Mouse (Mus musculus): ENCODE measurements around the gene Cox19. TPM values are rescaled to one million over a fixed set of nuclear protein-coding genes. Genes with fewer than 3 reads are reported as not detected.

The Cox19 gene
- polyA plus RNA-seq (2015; fragmentation: Nextera tagmentation; extraction: Ambion mirVana): 60.5 and 61.6 TPM in 2 replicates

- no peak for TF ChIP-seq CTCF (IDR thresholded peaks at IDR 0.05)
- TF ChIP-seq EP300 (IDR thresholded peaks at IDR 0.05): no peak
- 50% methylated on average over 5 of the region's 5 CpGs for WGBS
- Histone ChIP-seq H3K9ac (replicated peaks; ENCODE audit: low read depth) (no peak within 1 kb of the TSS), H3K36me3 (ENCODE audit: insufficient read depth, low read length) (no peaks in the 10 kb centered on the region), H3K27me3 (replicated peaks; ENCODE audit: insufficient read depth, low read length) (no peaks in the 10 kb centered on the region), H3K4me3 (ENCODE audit: low read depth, low read length) (no peak within 1 kb of the TSS), H3K4me1 (ENCODE audit: insufficient read depth, low read depth, low read length) (no peaks in the 10 kb centered on the region), H3K9me3 (ENCODE audit: low read length) (no peaks in the 10 kb centered on the region), H3K4me2 (replicated peaks; ENCODE audit: low read depth, low read length) (no peak within 1 kb of the TSS), H3K27ac (ENCODE audit: low read length) (no peak within 1 kb of the TSS)
- no peak for ATAC-seq
- no peak for DNase-seq (ENCODE audit: low spot score)
Measured at GRCm38 (mm10) chr5:139351134-139351533, at the start of gene Cox19. TSS of gene Cox19 (minus strand) at chr5:139351418.

GRCm38 (mm10) chr5:139399991-139400390 is 48.8 kb upstream of the Cox19 start:
- H3K36me3 ChIP-seq (ENCODE audit: insufficient read depth, low read length): no peaks in the 10 kb centered on the region
- 76% methylated on average over 14 of the region's 14 CpGs for WGBS
- no peaks in the 10 kb centered on the region for H3K9me3 ChIP-seq (ENCODE audit: low read length)
- DNase-seq (ENCODE audit: low spot score) (no peak), ATAC-seq (no peak)
- TF ChIP-seq EP300 (IDR thresholded peaks at IDR 0.05) (no peak), CTCF (IDR thresholded peaks at IDR 0.05) (no peak)
- H3K27me3 ChIP-seq (replicated peaks; ENCODE audit: insufficient read depth, low read length): no peaks in the 10 kb centered on the region
- H3K27ac ChIP-seq (ENCODE audit: low read length): no peak overlapping the region
- 0 out of 2 replicates have a peak, but pooled peaks cover 7% of the 10 kb centered on the region for H3K4me1 ChIP-seq (ENCODE audit: insufficient read depth, low read depth, low read length)
- no peak overlapping the region for H3K9ac ChIP-seq (replicated peaks; ENCODE audit: low read depth)
- no peak overlapping the region for H3K4me2 ChIP-seq (replicated peaks; ENCODE audit: low read depth, low read length)
- no peak overlapping the region for H3K4me3 ChIP-seq (ENCODE audit: low read depth, low read length)

DNA sequence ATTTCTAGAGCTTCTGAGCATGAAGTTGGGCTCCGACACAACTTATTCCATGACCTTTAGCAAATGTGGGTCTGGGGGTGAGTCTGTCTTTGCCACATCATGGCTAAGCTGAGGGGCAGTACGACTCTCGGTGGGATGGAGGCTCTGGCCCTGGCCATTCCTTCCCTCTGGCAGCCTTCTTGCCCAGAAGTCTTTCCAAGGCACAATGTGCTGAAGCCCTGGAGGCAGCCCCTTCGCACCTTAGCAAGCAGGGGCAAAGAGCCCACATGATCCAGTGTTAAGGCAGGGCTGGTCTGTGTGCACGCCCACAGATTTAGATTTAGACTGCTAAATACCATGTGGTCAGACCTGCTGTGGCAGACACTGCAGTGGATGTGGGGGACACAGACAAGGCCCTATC is 47.6 kb upstream of the Cox19 start:
- no peak overlapping the region for H3K27ac ChIP-seq (ENCODE audit: low read length)
- H3K9me3 ChIP-seq (ENCODE audit: low read length): no peaks in the 10 kb centered on the region
- DNase-seq (ENCODE audit: low spot score) (no peak), ATAC-seq (no peak)
- H3K36me3 ChIP-seq (ENCODE audit: insufficient read depth, low read length): peaks cover 9% of the 10 kb centered on the region
- H3K4me2 ChIP-seq (replicated peaks; ENCODE audit: low read depth, low read length): no peak overlapping the region
- WGBS: 79% methylated on average over 5 of the region's 5 CpGs
- H3K4me1 ChIP-seq (ENCODE audit: insufficient read depth, low read depth, low read length): 0 out of 2 replicates have a peak, but pooled peaks cover 7% of the 10 kb centered on the region
- H3K4me3 ChIP-seq (ENCODE audit: low read depth, low read length): no peak overlapping the region
- H3K27me3 ChIP-seq (replicated peaks; ENCODE audit: insufficient read depth, low read length): no peaks in the 10 kb centered on the region
- H3K9ac ChIP-seq (replicated peaks; ENCODE audit: low read depth): no peak overlapping the region
- TF ChIP-seq EP300 (IDR thresholded peaks at IDR 0.05) (no peak), CTCF (IDR thresholded peaks at IDR 0.05) (no peak)

DNA sequence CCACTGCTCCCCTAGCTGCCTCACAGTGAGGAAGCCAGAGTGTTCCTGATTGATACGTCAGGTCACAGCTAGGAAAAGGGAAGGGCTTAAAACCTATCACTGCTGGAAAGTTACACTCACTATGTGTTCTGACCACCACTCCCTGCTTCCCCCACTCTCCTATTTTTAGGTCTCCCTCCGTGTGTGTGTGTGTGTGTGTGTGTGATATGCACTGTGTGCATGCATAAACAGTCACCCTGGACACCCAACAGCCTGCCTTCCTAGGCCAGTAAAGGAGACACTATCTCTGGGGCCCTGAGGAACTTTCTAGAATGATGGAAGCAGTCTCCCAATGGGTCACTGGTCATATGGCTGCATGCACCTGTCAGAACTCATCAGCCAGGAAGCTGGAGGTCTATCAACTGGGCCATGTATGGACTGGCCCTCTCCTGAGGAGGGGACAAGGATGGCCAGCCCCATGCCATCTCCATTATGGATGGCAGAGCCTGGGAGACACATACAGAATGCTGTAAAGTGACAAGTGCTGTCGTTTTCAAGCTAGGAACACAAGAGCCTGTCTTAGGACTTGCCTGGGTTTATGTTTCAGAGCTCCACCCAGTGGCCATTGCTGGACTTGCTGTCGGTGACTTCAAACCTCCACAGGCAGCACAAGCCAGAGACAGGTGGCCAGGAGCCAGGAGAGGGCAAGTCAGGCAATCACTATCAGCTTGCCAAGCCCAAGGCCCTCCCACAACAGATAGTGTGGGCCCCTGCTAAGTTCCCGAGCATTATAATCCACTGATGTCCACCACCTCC is 46.9 kb upstream of the Cox19 start:
- Histone ChIP-seq H3K27ac (ENCODE audit: low read length) (peak overlapping the region; percentile 47; the same call in 1 of the 2 replicates), H3K36me3 (ENCODE audit: insufficient read depth, low read length) (peaks cover 15% of the 10 kb centered on the region), H3K4me2 (replicated peaks; ENCODE audit: low read depth, low read length) (no peak overlapping the region), H3K9me3 (ENCODE audit: low read length) (no peaks in the 10 kb centered on the region), H3K9ac (replicated peaks; ENCODE audit: low read depth) (no peak overlapping the region), H3K4me3 (ENCODE audit: low read depth, low read length) (no peak overlapping the region), H3K27me3 (replicated peaks; ENCODE audit: insufficient read depth, low read length) (no peaks in the 10 kb centered on the region), H3K4me1 (ENCODE audit: insufficient read depth, low read depth, low read length) (0 out of 2 replicates have a peak, but pooled peaks cover 7% of the 10 kb centered on the region)
- ATAC-seq (peak; percentile 85), DNase-seq (ENCODE audit: low spot score) (peak; percentile 91)
- TF ChIP-seq CTCF (IDR thresholded peaks at IDR 0.05) (peak; percentile 94), EP300 (IDR thresholded peaks at IDR 0.05) (0 out of 2 replicates have a peak, but pooled peaks have one; percentile 24)
- 29% methylated on average over 5 of the region's 5 CpGs for WGBS

DNA sequence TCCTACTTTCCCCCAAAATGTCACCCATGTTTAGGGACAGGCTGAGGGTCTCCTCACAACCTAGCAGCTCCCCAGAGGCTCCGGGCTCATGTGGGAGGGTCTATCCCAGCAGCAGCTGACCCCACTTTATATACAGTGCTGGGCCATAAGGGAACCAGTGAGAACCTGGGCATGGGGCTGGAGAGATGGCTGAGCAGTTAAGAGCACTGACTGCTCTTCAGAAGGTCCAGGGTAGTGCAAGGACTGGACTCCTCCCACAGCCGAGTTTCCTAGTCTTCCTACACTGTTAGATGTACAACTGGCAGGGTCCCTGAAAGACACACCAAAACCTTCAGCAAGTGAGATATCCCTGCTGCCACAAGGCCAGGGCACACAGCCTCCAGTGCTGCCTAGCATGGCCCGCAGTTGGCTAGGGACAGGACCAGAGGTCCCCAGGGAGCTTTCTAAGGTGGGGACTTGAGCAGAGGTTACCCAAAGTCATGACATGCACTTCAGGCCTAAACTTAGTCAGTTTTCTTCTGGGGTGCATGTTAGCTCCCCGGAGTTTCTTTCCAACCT is 46.2 kb upstream of the Cox19 start:
- ATAC-seq (no peak), DNase-seq (ENCODE audit: low spot score) (no peak)
- Histone ChIP-seq H3K9ac (replicated peaks; ENCODE audit: low read depth) (no peak overlapping the region), H3K9me3 (ENCODE audit: low read length) (no peaks in the 10 kb centered on the region), H3K36me3 (ENCODE audit: insufficient read depth, low read length) (peaks cover 22% of the 10 kb centered on the region), H3K27me3 (replicated peaks; ENCODE audit: insufficient read depth, low read length) (no peaks in the 10 kb centered on the region), H3K4me1 (ENCODE audit: insufficient read depth, low read depth, low read length) (0 out of 2 replicates have a peak, but pooled peaks cover 7% of the 10 kb centered on the region), H3K27ac (ENCODE audit: low read length) (peak overlapping the region; percentile 28; the same call in 1 of the 2 replicates), H3K4me3 (ENCODE audit: low read depth, low read length) (no peak overlapping the region), H3K4me2 (replicated peaks; ENCODE audit: low read depth, low read length) (no peak overlapping the region)
- 84% methylated on average over 4 of the region's 4 CpGs for WGBS
- no peak for TF ChIP-seq EP300 (IDR thresholded peaks at IDR 0.05)
- TF ChIP-seq CTCF (IDR thresholded peaks at IDR 0.05): no peak

DNA sequence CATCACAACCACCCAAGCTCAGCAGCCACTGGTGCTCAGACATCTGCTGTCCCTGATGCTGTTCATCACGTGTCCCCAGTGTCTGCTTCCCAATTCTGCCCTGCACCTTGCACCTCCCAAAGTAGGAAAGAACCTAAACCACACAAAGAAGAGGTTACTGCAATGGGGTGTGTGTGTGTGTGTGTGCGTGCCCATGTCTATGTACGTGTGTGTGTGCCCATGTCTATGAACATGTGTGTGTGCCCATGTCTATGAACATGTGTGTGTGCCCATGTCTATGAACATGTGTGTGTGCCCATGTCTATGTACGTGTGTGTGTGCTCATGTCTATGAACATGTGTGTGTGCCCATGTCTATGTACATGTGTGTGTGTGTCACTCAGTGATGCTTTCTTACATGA is 44.3 kb upstream of the Cox19 start:
- H3K4me2 ChIP-seq (replicated peaks; ENCODE audit: low read depth, low read length): no peak overlapping the region
- TF ChIP-seq EP300 (IDR thresholded peaks at IDR 0.05) (no peak), CTCF (IDR thresholded peaks at IDR 0.05) (no peak)
- H3K27me3 ChIP-seq (replicated peaks; ENCODE audit: insufficient read depth, low read length): no peaks in the 10 kb centered on the region
- no peak overlapping the region for H3K4me3 ChIP-seq (ENCODE audit: low read depth, low read length)
- H3K9ac ChIP-seq (replicated peaks; ENCODE audit: low read depth): no peak overlapping the region
- 94% methylated on average over 4 of the region's 4 CpGs for whole genome bisulfite sequencing
- H3K27ac ChIP-seq (ENCODE audit: low read length): no peak overlapping the region
- H3K9me3 ChIP-seq (ENCODE audit: low read length): no peaks in the 10 kb centered on the region
- peaks cover 25% of the 10 kb centered on the region for H3K36me3 ChIP-seq (ENCODE audit: insufficient read depth, low read length)
- H3K4me1 ChIP-seq (ENCODE audit: insufficient read depth, low read depth, low read length): 0 out of 2 replicates have a peak, but pooled peaks cover 9% of the 10 kb centered on the region
- no peak for ATAC-seq
- DNase-seq (ENCODE audit: low spot score): no peak
